Mouse (Mus musculus) effector memory CD4-positive, alpha-beta T cell, adult 5 months (primary cell): ENCODE data around the gene Edn1. TPM values are rescaled to one million over a fixed set of nuclear protein-coding genes. Genes with fewer than 3 reads are reported as not detected.

Experiments used
- polyA plus RNA-seq: library from polyadenylated mRNA; unstranded; fragments of 100-300 nt; shearing (Covaris generic); gene quantifications from one replicate; pipeline ENCODE4 v1.2.1, GENCODE M21; 2017

The Edn1 gene
- polyA plus RNA-seq: not detected

DNA sequence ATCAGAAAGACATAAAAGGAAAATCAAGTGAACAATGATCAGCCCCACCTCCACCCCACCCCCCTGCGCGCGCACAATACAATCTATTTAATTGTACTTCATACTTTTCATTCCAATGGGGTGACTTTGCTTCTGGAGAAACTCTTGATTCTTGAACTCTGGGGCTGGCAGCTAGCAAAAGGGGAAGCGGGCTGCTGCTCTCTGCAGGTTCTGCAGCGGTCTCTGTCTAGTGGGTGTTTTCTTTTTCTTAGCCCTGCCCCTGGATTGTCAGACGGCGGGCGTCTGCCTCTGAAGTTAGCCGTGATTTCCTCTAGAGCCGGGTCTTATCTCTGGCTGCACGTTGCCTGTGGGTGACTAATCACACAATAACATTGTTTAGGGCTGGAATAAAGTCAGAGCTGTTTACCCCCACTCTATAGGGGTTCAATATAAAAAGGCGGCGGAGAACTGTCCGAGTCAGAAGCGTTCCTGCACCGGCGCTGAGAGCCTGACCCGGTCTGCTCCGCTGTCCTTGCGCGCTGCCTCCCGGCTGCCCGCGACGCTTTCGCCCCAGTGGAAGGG is at the start of gene Edn1:
Edn1 (plus strand) TSS at position 316 of the 561 bp plus-strand sequence.

Other genes starting within 250 kb of the Edn1 start
- gene Hivep1, start 249.5 kb upstream of the Edn1 start, polyA plus RNA-seq: 31.4 TPM